Mouse (Mus musculus) bone marrow, adult 2 months (tissue): ENCODE data around the gene Ccng2. TPM values are rescaled to one million over a fixed set of nuclear protein-coding genes. Genes with fewer than 3 reads are reported as not detected.

Experiments
- H3K27ac ChIP-seq: fragments of 200-500 bp; 2 replicates; pipeline ENCODE4 v1.5.1; 2012; ENCODE audit warnings: low read depth, mild to moderate bottlenecking, control low read depth, inconsistent platforms, low read length; ENCODE audit not compliant: control insufficient read depth, poor library complexity, insufficient read depth
- H3K4me1 ChIP-seq: fragments of 200-500 bp; 2 replicates; pipeline ENCODE4 v1.6.1; 2011; ENCODE audit warnings: low read length; ENCODE audit not compliant: control insufficient read depth, insufficient read depth
- H3K4me3 ChIP-seq: fragments of 200-500 bp; replicated peaks from 2 replicates; pipeline ENCODE3; 2011; ENCODE audit warnings: mild to moderate bottlenecking, low read depth, low read length, control low read depth; ENCODE audit not compliant: control insufficient read depth
- CTCF ChIP-seq: fragments of 200-500 bp; IDR thresholded peaks from 2 replicates; pipeline ENCODE4 v1.5.1; 2011; ENCODE audit warnings: low read length, control low read depth; ENCODE audit not compliant: control insufficient read depth, insufficient read depth
- POLR2A ChIP-seq: fragments of 200-500 bp; IDR thresholded peaks from 2 replicates; pipeline ENCODE4 v1.6.1; 2011; ENCODE audit warnings: low read depth, mild to moderate bottlenecking, control low read depth, low read length, borderline replicate concordance; ENCODE audit not compliant: control insufficient read depth
- WGBS: fragments of 180-500 bp; shearing (Covaris S2); methylation state at CpG from one replicate; pipeline ENCODE4 v1.1.7; 2018; 5-methylcytosine and 5-hydroxymethylcytosine counted together
- polyA plus RNA-seq: library from polyadenylated mRNA; stranded (reverse); fragments of >200 nt; gene quantifications from 2 replicates; pipeline ENCODE4 v1.2.4, GENCODE M21; 2011; ENCODE audit warnings: low replicate concordance; ENCODE audit not compliant: missing spikeins, insufficient read depth, insufficient read length

Ccng2 gene
- polyA plus RNA-seq, 1 experiment, result 11.7 TPM

GRCm38 (mm10) chr5:93251001-93251760, 15.9 kb upstream of the Ccng2 start:
- Histone ChIP-seq H3K4me1 (no peaks in the 10 kb centered on the region; the same call in 1 of the 2 replicates), H3K27ac (no peak overlapping the region), H3K4me3 (no peak overlapping the region)
- WGBS, result 81% methylated on average over 12 of the region's 12 CpGs
- TF ChIP-seq CTCF (no peak), POLR2A (no peak)

GRCm38 (mm10) chr5:93255759-93256265, 11.2 kb upstream of the Ccng2 start:
- no peak overlapping the region for H3K27ac ChIP-seq
- H3K4me1 ChIP-seq, result no peaks in the 10 kb centered on the region; the same call in 1 of the 2 replicates
- 71% methylated on average over 5 of the region's 5 CpGs for WGBS
- no peak overlapping the region for H3K4me3 ChIP-seq
- TF ChIP-seq CTCF, result no peak

DNA sequence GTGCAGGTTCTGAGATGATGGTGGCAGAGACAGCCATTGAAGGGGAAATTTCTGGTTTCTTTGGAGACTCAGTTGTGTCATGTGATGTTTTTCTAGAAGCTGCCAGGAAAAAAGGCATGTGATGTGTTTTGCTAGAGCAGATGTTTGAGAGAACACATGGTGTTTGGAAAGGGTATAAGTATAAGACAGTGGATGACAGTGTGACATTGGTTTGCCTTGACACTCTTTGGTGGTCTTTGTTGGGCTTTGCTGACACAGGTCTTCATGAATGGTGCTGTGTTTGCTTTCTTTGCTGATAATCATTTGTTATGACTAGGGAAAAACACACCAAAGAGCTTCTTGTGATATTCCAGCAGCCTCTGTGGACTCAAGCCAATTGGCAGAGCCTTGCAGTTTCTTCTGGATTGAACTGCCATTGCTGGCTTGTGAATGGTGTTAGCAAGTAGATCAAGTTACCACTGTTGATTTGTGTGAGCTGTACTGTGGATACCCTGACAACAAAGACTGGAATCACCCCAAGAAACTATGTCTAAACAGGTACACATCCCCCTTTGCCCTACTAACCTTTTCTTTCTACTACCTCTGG, 10.1 kb upstream of the Ccng2 start:
- TF ChIP-seq POLR2A (no peak), CTCF (no peak)
- no peaks in the 10 kb centered on the region for H3K4me1 ChIP-seq
- no peak overlapping the region for H3K4me3 ChIP-seq
- H3K27ac ChIP-seq, result no peak overlapping the region

DNA sequence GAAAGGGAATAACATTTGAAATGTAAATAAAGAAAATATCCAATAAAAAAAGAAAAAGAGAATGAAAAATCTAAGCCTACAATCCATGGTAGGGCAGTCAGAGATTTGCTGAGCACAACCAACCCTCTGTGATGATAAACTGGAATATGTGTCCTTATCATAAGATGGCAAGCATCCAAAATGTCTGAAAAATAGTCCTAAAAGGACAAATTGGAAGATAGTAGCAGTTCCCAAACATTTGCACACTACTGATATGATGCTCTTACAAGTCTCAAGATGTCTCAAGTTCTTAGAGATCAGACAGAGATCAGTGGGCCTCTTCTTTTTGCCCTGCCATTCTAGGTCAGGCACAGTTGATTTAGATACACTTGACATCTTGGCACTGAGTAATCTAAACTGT, 7.7 kb upstream of the Ccng2 start:
- peaks cover 2% of the 10 kb centered on the region; the same call in 1 of the 2 replicates for H3K4me1 ChIP-seq
- no peak overlapping the region for H3K27ac ChIP-seq
- no peak overlapping the region for H3K4me3 ChIP-seq
- TF ChIP-seq CTCF, result no peak
- no peak for TF ChIP-seq POLR2A

GRCm38 (mm10) chr5:93260983-93261382, 6.1 kb upstream of the Ccng2 start:
- no peak overlapping the region for H3K4me3 ChIP-seq
- 43% methylated on average over 3 of the region's 3 CpGs for whole genome bisulfite sequencing
- TF ChIP-seq CTCF, result no peak
- TF ChIP-seq POLR2A, result no peak
- H3K27ac ChIP-seq, result no peak overlapping the region
- H3K4me1 ChIP-seq, result peaks cover 3% of the 10 kb centered on the region; the same call in 1 of the 2 replicates

DNA sequence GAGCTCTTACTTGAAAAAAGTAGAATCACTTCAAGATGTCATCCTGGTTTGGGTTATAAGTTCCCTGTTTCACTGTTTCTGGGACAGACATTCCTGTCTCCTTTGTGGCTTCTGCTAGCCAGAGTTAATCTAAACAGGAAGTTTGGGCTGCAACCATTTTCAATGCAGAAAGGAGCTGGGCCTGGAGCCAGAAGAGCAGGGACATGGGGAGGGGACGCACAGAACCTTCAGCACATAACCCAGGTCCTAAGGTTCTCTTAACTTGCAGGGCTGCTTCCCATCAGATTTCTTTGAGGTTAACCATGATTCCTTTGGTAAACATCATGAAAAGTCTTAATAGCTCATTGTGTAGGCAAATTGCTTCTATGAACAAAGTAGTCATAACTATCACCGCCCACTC, 4.3 kb upstream of the Ccng2 start:
- 62% methylated on average over 2 of the region's 2 CpGs for WGBS
- TF ChIP-seq CTCF, result no peak
- TF ChIP-seq POLR2A, result no peak
- Histone ChIP-seq H3K4me1 (peaks cover 3% of the 10 kb centered on the region; the same call in 1 of the 2 replicates), H3K27ac (no peak overlapping the region), H3K4me3 (no peak overlapping the region)

DNA sequence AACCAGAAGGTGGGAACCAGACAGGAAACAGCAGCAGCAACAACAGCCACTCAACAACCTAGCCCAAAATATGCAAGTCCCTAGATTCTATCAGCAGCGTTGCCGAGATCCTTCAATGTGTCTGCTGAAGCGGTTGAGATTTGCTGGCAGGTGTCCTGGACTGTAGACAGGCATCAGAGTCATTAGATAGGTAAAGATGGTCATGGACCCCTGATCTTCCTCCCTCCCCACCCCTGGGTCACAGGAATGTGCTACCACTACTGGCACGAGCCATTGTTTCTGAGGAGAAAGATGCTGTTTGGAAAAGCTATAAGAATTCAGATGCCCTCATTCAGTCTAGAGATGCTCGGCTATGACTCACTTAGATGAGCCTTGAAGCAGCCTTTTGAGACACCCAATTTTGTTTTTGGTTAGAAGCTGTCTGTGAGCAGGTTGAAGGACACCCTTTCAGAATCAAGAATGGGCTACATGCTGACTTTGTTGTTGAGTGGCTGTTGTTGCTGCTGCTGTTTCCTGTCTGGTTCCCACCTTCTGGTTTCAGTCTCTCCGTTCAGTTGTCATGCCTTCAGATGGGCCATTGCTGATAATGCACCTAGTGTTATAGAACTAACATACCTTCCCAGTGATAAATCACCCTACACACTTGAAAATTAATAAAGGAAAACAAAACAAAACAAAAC, 3.5 kb upstream of the Ccng2 start:
- H3K27ac ChIP-seq, result no peak overlapping the region
- H3K4me1 ChIP-seq, result peaks cover 3% of the 10 kb centered on the region; the same call in 1 of the 2 replicates
- TF ChIP-seq POLR2A (no peak), CTCF (no peak)
- 31% methylated on average over 6 of the region's 6 CpGs for WGBS
- no peak overlapping the region for H3K4me3 ChIP-seq

DNA sequence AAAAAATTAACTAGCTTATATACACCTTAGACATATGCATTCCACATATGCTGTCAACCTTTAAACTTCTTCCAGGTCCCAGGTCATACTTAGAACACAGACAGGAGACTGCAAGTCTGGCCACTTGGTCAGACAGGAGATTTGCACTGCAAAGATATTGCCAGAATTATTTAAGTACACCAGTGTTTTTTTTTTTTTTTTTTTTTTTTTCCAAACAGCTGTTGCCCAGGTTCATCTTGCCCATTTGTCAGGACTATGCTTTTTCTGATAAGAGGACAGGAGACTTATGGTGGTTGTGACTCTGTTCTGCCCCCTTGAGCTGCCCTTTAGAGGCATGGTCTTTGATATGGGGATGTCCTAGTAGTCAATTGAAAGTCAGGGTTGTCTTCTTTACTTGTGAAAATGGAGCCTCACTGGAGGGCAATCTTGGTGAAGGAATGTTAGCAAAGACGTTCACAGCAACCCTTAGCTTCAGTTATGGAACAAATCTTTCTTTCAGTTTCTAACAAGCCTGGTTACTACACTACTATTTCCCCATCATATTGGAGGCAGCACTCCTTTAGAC, 2.8 kb upstream of the Ccng2 start:
- no peak for TF ChIP-seq POLR2A
- no peak for TF ChIP-seq CTCF
- peaks cover 3% of the 10 kb centered on the region; the same call in 1 of the 2 replicates for H3K4me1 ChIP-seq
- WGBS, result 22% methylated on average over 1 of the region's 1 CpGs
- H3K4me3 ChIP-seq, result no peak overlapping the region
- no peak overlapping the region for H3K27ac ChIP-seq
